Mouse (Mus musculus) lung, embryonic 16.5 days (tissue): ENCODE results near the gene Kpna4. TPM values are rescaled to one million over a fixed set of nuclear protein-coding genes. Genes with fewer than 3 reads are reported as not detected.

Source experiments
- ATAC-seq: fragments of 200-750 bp; cut with Nextera tagmentation; 2 replicates; pipeline ENCODE4 v1.8.0; 2017; ENCODE audit warnings: low read depth, mild to moderate bottlenecking, moderate library complexity
- H3K27ac ChIP-seq: fragments of 300-500 bp; sonication (generic); 2 replicates; pipeline ENCODE4 v1.5.1; 2014; ENCODE audit warnings: mild to moderate bottlenecking, control low read depth, low read length
- H3K27me3 ChIP-seq: fragments of 300-500 bp; sonication (generic); 2 replicates; pipeline ENCODE4 v1.6.1; 2014; ENCODE audit warnings: low read depth, low read length, mixed read lengths; ENCODE audit not compliant: control insufficient read depth, insufficient read depth
- H3K36me3 ChIP-seq: fragments of 300-500 bp; sonication (generic); 2 replicates; pipeline ENCODE4 v1.6.1; 2014; ENCODE audit warnings: low read length; ENCODE audit not compliant: control insufficient read depth, insufficient read depth
- H3K4me1 ChIP-seq: fragments of 300-500 bp; sonication (generic); replicated peaks from 2 replicates; pipeline ENCODE4 v1.6.1; 2014; ENCODE audit warnings: low read length, mixed read lengths; ENCODE audit not compliant: control insufficient read depth, insufficient read depth
- H3K4me2 ChIP-seq: fragments of 300-500 bp; sonication (generic); 2 replicates; pipeline ENCODE4 v1.6.1; 2014; ENCODE audit warnings: low read depth, low read length, control low read depth
- H3K4me3 ChIP-seq: fragments of 300-500 bp; sonication (generic); 2 replicates; pipeline ENCODE4 v1.5.1; 2014; ENCODE audit warnings: mild to moderate bottlenecking, low read length, control low read depth
- H3K9ac ChIP-seq: fragments of 300-500 bp; sonication (generic); 2 replicates; pipeline ENCODE4 v1.6.1; 2014; ENCODE audit warnings: low read length, control low read depth
- H3K9me3 ChIP-seq: fragments of 300-500 bp; sonication (generic); 2 replicates; pipeline ENCODE4 v1.6.1; 2016; ENCODE audit warnings: low read length; ENCODE audit not compliant: control insufficient read depth
- WGBS: fragments of 180-500 bp; shearing (Covaris S2); extraction: QIAGEN DNeasy Blood & Tissue Kit; methylation state at CpG from one replicate; pipeline ENCODE4 v1.1.7; 2014; 5-methylcytosine and 5-hydroxymethylcytosine counted together
- polyA plus RNA-seq: library from polyadenylated mRNA; unstranded; fragments of >200 nt; fragmentation: Nextera tagmentation; extraction: Ambion mirVana; gene quantifications from 2 replicates; pipeline ENCODE4 v1.2.1, GENCODE M21; 2015

The Kpna4 gene
- polyA plus RNA-seq, 1 experiment from 2014 or later = 26.1 TPM

- H3K4me1 ChIP-seq = no peaks in the 10 kb centered on the region
- WGBS = 69% methylated on average over 13 of the region's 13 CpGs
- H3K27ac ChIP-seq = no peak overlapping the region
- H3K4me3 ChIP-seq = no peak overlapping the region
- H3K9me3 ChIP-seq = no peaks in the 10 kb centered on the region
- no peak for ATAC-seq
- no peak overlapping the region for H3K4me2 ChIP-seq
- no peak overlapping the region for H3K9ac ChIP-seq
- H3K36me3 ChIP-seq = no peaks in the 10 kb centered on the region
- no peaks in the 10 kb centered on the region for H3K27me3 ChIP-seq
Measured at GRCm38 (mm10) chr3:69156484-69156883, 29.6 kb upstream of the Kpna4 start.

- no peaks in the 10 kb centered on the region for H3K36me3 ChIP-seq
- no peaks in the 10 kb centered on the region for H3K4me1 ChIP-seq
- 59% methylated on average over 2 of the region's 2 CpGs for WGBS
- ATAC-seq = no peak
- no peaks in the 10 kb centered on the region for H3K9me3 ChIP-seq
- no peak overlapping the region for H3K4me2 ChIP-seq
- no peaks in the 10 kb centered on the region for H3K27me3 ChIP-seq
- H3K4me3 ChIP-seq = no peak overlapping the region
- H3K9ac ChIP-seq = no peak overlapping the region
- no peak overlapping the region for H3K27ac ChIP-seq
Measured at GRCm38 (mm10) chr3:69154691-69155090, 27.8 kb upstream of the Kpna4 start.

GRCm38 (mm10) chr3:69150921-69151320 lies 24.0 kb upstream of the Kpna4 start:
- Histone ChIP-seq H3K4me2 (no peak overlapping the region), H3K9me3 (no peaks in the 10 kb centered on the region), H3K4me1 (no peaks in the 10 kb centered on the region), H3K27me3 (no peaks in the 10 kb centered on the region), H3K27ac (no peak overlapping the region), H3K9ac (no peak overlapping the region), H3K4me3 (no peak overlapping the region), H3K36me3 (no peaks in the 10 kb centered on the region)
- no peak for ATAC-seq
- WGBS = 83% methylated on average over 3 of the region's 3 CpGs

- Histone ChIP-seq H3K9ac (no peak overlapping the region), H3K4me1 (no peaks in the 10 kb centered on the region), H3K4me3 (no peak overlapping the region), H3K36me3 (no peaks in the 10 kb centered on the region), H3K27ac (no peak overlapping the region), H3K27me3 (no peaks in the 10 kb centered on the region), H3K4me2 (no peak overlapping the region), H3K9me3 (no peaks in the 10 kb centered on the region)
- 88% methylated on average over 7 of the region's 7 CpGs for WGBS
- ATAC-seq = no peak
Measured at GRCm38 (mm10) chr3:69142372-69142994, 15.6 kb upstream of the Kpna4 start.

GRCm38 (mm10) chr3:69140851-69141250 lies 13.9 kb upstream of the Kpna4 start:
- no peak for ATAC-seq
- WGBS = 63% methylated on average over 4 of the region's 4 CpGs

GRCm38 (mm10) chr3:69136059-69136458 lies 9.1 kb upstream of the Kpna4 start:
- Histone ChIP-seq H3K9ac (no peak overlapping the region), H3K4me3 (no peak overlapping the region), H3K27me3 (no peaks in the 10 kb centered on the region), H3K27ac (no peak overlapping the region), H3K4me2 (no peak overlapping the region), H3K9me3 (no peaks in the 10 kb centered on the region), H3K4me1 (no peaks in the 10 kb centered on the region), H3K36me3 (no peaks in the 10 kb centered on the region)
- ATAC-seq = no peak
- 66% methylated on average over 6 of the region's 6 CpGs for WGBS

More at GRCm38 (mm10) chr3:69140851-69141250, 13.9 kb upstream of the Kpna4 start:
- no peaks in the 10 kb centered on the region for H3K27me3 ChIP-seq
- H3K9ac ChIP-seq = no peak overlapping the region
- H3K4me1 ChIP-seq = no peaks in the 10 kb centered on the region
- no peak overlapping the region for H3K27ac ChIP-seq
- H3K4me3 ChIP-seq = no peak overlapping the region
- H3K4me2 ChIP-seq = no peak overlapping the region
- H3K36me3 ChIP-seq = no peaks in the 10 kb centered on the region
- no peaks in the 10 kb centered on the region for H3K9me3 ChIP-seq

GRCm38 (mm10) chr3:69130973-69131372 lies 4.1 kb upstream of the Kpna4 start:
- no peaks in the 10 kb centered on the region for H3K4me1 ChIP-seq
- H3K4me2 ChIP-seq = no peak overlapping the region
- H3K9ac ChIP-seq = no peak overlapping the region
- 84% methylated on average over 4 of the region's 4 CpGs for WGBS
- no peak overlapping the region for H3K27ac ChIP-seq
- no peak overlapping the region for H3K4me3 ChIP-seq
- no peaks in the 10 kb centered on the region for H3K27me3 ChIP-seq
- no peaks in the 10 kb centered on the region for H3K9me3 ChIP-seq
- H3K36me3 ChIP-seq = no peaks in the 10 kb centered on the region
- ATAC-seq = no peak

GRCm38 (mm10) chr3:69127693-69128092 lies 780 bp upstream of the Kpna4 start:
- H3K4me2 ChIP-seq = peak overlapping the region; percentile 90
- no peaks in the 10 kb centered on the region for H3K27me3 ChIP-seq
- WGBS = 4% methylated on average over 9 of the region's 9 CpGs
- no peaks in the 10 kb centered on the region for H3K9me3 ChIP-seq
- H3K4me1 ChIP-seq = peaks cover 7% of the 10 kb centered on the region
- peak overlapping the region; percentile 72 for H3K9ac ChIP-seq
- no peak for ATAC-seq
- H3K27ac ChIP-seq = peak overlapping the region; percentile 80
- H3K36me3 ChIP-seq = no peaks in the 10 kb centered on the region
- peak overlapping the region; percentile 93 for H3K4me3 ChIP-seq

GRCm38 (mm10) chr3:69127346-69127678 lies 399 bp upstream of the Kpna4 start:
- peak; percentile 48 for ATAC-seq
- Histone ChIP-seq H3K9me3 (no peaks in the 10 kb centered on the region), H3K27me3 (no peaks in the 10 kb centered on the region), H3K4me1 (peaks cover 7% of the 10 kb centered on the region), H3K27ac (peak overlapping the region; percentile 80), H3K4me3 (peak overlapping the region; percentile 93), H3K36me3 (no peaks in the 10 kb centered on the region), H3K9ac (peak overlapping the region; percentile 72), H3K4me2 (peak overlapping the region; percentile 90)
- under 1% methylated on average over 10 of the region's 10 CpGs for WGBS
